Mouse (Mus musculus): ENCODE results near the gene Tcf15. TPM values are rescaled to one million over a fixed set of nuclear protein-coding genes. Genes with fewer than 3 reads are reported as not detected.

The Tcf15 gene
- polyA plus RNA-seq, 1 experiment from 2014 or later: 13.5 TPM

Other genes starting within 250 kb of the Tcf15 start
- gene Angpt4, start 232.4 kb upstream of the Tcf15 start, polyA plus RNA-seq (2015; fragmentation: Nextera tagmentation; extraction: Ambion mirVana): 2.1 and 2.7 TPM in 2 replicates
- gene Fam110a, start 163.3 kb upstream of the Tcf15 start, polyA plus RNA-seq (2015; fragmentation: Nextera tagmentation; extraction: Ambion mirVana): 29.1 and 29.2 TPM in 2 replicates
- 13.3 and 16.3 TPM in 2 replicates for gene Slc52a3, start 147.1 kb upstream of the Tcf15 start, polyA plus RNA-seq (2015; fragmentation: Nextera tagmentation; extraction: Ambion mirVana)
- gene Scrt2, start 62.0 kb upstream of the Tcf15 start, polyA plus RNA-seq (2015; fragmentation: Nextera tagmentation; extraction: Ambion mirVana): 0.04 and 0.05 TPM in 2 replicates
- gene Srxn1, start 38.0 kb upstream of the Tcf15 start, polyA plus RNA-seq (2015; fragmentation: Nextera tagmentation; extraction: Ambion mirVana): 12.7 and 14.5 TPM in 2 replicates
- gene Csnk2a1, start 83.3 kb downstream of the Tcf15 start, polyA plus RNA-seq (2015; fragmentation: Nextera tagmentation; extraction: Ambion mirVana): 93.4 and 101 TPM in 2 replicates
- 39.5 and 39.7 TPM in 2 replicates for gene Tbc1d20, start 150.3 kb downstream of the Tcf15 start, polyA plus RNA-seq (2015; fragmentation: Nextera tagmentation; extraction: Ambion mirVana)
- gene Rbck1, start 189.1 kb downstream of the Tcf15 start, polyA plus RNA-seq (2015; fragmentation: Nextera tagmentation; extraction: Ambion mirVana): 79.0 and 88.7 TPM in 2 replicates
- 1.1 and 1.9 TPM in 2 replicates for gene Trib3, start 200.5 kb downstream of the Tcf15 start, polyA plus RNA-seq (2015; fragmentation: Nextera tagmentation; extraction: Ambion mirVana)
- gene Nrsn2, start 233.1 kb downstream of the Tcf15 start, polyA plus RNA-seq (2015; fragmentation: Nextera tagmentation; extraction: Ambion mirVana): 1.1 and 2.2 TPM in 2 replicates